Mouse (Mus musculus) cortical plate, adult 2 months (tissue): ENCODE measurements around the gene Rbm8a.

Experiments used
- CTCF ChIP-seq: fragments of 200-500 bp; IDR thresholded peaks from 2 replicates; pipeline ENCODE4 v1.5.1; 2011; ENCODE audit warnings: mild to moderate bottlenecking, control low read depth, low read length; ENCODE audit not compliant: insufficient read depth; ENCODE audit errors: extremely low read depth
- POLR2A ChIP-seq: fragments of 200-500 bp; IDR thresholded peaks from 2 replicates; pipeline ENCODE4 v1.6.1; 2011; ENCODE audit warnings: mild to moderate bottlenecking, low read length, control low read depth; ENCODE audit not compliant: insufficient read depth; ENCODE audit errors: extremely low read depth

GRCm38 (mm10) chr3:96669727-96670468, 40.2 kb downstream of the Rbm8a start, which contains the start of gene Ankrd35:
- TF ChIP-seq CTCF, result no peak
- TF ChIP-seq POLR2A, result peak; percentile 8; the same call in 1 of the 2 replicates
